Mouse (Mus musculus): Measurements from ENCODE around the gene Olfr548-ps1. TPM values are rescaled to one million over a fixed set of nuclear protein-coding genes. Genes with fewer than 3 reads are reported as not detected.
A peak's percentile ranks its signal among the peaks of the same experiment; 100 is the strongest.
"Not testable (repeated sequence)": the region's sequence is repeated elsewhere in the genome, so short reads cannot be mapped to it uniquely, and the experiment has no call there.

Olfr548-ps1 gene
- not detected in 2 replicates for polyA plus RNA-seq (2015; fragmentation: Nextera tagmentation; extraction: Ambion mirVana)

DNA sequence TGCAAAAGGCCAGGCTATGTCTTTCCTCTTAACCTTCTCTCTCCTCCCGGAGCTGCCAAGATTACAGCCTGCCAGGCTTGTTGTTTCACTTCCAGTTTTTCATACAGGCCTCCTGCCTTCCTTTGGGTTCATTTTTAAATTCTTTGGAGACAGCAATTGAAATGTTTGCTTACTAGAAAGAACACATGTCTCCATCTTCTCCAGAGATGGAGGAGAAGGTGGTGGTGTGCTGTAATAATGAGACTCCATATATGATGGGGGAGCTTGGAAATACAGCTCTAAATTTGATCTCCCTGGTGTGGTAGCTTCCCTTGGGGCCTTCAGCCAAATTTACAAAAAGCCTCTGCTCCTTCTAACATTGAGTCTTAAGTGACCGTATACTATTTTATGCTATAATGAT, at the start of gene Olfr548-ps1:
Gene Olfr548-ps1, plus strand, starts transcription at position 301 of the 400 bp plus-strand sequence.
- no peak within 1 kb of the TSS for H3K9ac ChIP-seq
- H3K9me3 ChIP-seq, result no peaks in the 10 kb centered on the region
- no peak within 1 kb of the TSS for H3K4me2 ChIP-seq
- 82% methylated on average over 2 of the region's 2 CpGs for WGBS
- no peak for ATAC-seq (ENCODE audit: insufficient number of reproducible peaks, low FRiP score, low TSS enrichment, low read depth)
- H3K4me3 ChIP-seq, result no peak within 1 kb of the TSS
- H3K27ac ChIP-seq, result no peak within 1 kb of the TSS
- no peaks in the 10 kb centered on the region for H3K36me3 ChIP-seq
- no peaks in the 10 kb centered on the region for H3K27me3 ChIP-seq
- no peaks in the 10 kb centered on the region for H3K4me1 ChIP-seq

- H3K27ac ChIP-seq; ATAC-seq (ENCODE audit: insufficient number of reproducible peaks, low FRiP score, low TSS enrichment, low read depth); H3K4me3 ChIP-seq; H3K9me3 ChIP-seq; H3K27me3 ChIP-seq; H3K4me1 ChIP-seq; H3K9ac ChIP-seq; H3K36me3 ChIP-seq; H3K4me2 ChIP-seq: not testable (repeated sequence)
- WGBS, result 52% methylated on average over 7 of the region's 7 CpGs
Observed at GRCm38 (mm10) chr7:102494416-102494815, 46.3 kb upstream of the Olfr548-ps1 start.

DNA sequence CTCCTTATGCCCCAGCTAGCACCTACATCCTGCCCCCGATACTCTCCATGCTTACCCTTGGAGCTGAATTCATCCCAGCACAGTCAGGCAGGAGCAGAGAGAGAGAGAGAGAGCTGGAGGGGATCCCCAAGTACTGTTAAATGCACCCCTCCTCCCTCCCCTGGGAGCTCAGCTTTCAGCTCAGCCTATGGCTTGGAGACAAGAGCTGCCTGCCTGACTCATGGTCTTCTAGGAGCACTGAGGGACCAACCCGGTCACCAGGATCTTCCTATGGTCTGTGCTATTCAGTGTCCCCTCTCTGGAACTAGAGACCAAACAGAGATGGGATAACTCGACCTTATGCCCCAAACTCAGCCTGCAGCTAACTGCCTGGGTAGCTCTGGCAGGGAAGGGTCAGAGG, 41.2 kb upstream of the Olfr548-ps1 start, which contains the start of gene Olfr545:
Gene Olfr545, minus strand, starts transcription at position 101 of the 400 bp plus-strand sequence.
- Histone ChIP-seq H3K27me3 (no peaks in the 10 kb centered on the region), H3K36me3 (no peaks in the 10 kb centered on the region), H3K4me2 (no peak within 1 kb of the TSS), H3K4me1 (no peaks in the 10 kb centered on the region), H3K9ac (no peak within 1 kb of the TSS), H3K9me3 (no peaks in the 10 kb centered on the region), H3K27ac (no peak within 1 kb of the TSS), H3K4me3 (no peak within 1 kb of the TSS)
- no peak for ATAC-seq (ENCODE audit: insufficient number of reproducible peaks, low FRiP score, low TSS enrichment, low read depth)
- 69% methylated on average over 3 of the region's 3 CpGs for WGBS

DNA sequence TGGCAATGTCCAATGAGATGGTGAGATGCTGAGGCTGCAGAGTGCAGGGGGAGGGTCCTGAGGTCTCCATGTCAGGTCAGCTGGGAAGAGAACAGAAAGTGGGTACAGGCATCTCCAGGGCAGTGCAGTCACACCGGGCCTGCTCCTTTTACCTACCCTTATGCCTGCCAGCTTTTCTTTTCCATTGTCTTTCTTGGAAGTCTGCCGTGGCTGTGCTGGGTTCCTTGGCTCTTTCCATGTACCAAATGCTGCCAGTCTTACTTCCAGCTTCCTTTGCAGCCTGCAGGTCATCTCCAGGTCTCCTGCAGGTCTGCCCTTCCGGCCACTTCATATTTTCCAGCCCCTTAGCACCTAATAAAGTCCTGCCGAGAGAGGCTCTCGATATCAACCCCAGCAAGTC, 38.7 kb upstream of the Olfr548-ps1 start:
- H3K4me1 ChIP-seq, result no peaks in the 10 kb centered on the region
- H3K27ac ChIP-seq, result no peak overlapping the region
- H3K4me2 ChIP-seq, result no peak overlapping the region
- H3K27me3 ChIP-seq, result no peaks in the 10 kb centered on the region
- WGBS, result 49% methylated on average over 5 of the region's 5 CpGs
- H3K9me3 ChIP-seq, result no peaks in the 10 kb centered on the region
- ATAC-seq (ENCODE audit: insufficient number of reproducible peaks, low FRiP score, low TSS enrichment, low read depth), result no peak
- no peak overlapping the region for H3K9ac ChIP-seq
- no peak overlapping the region for H3K4me3 ChIP-seq
- H3K36me3 ChIP-seq, result no peaks in the 10 kb centered on the region

GRCm38 (mm10) chr7:102506848-102507247, 33.8 kb upstream of the Olfr548-ps1 start:
- no peaks in the 10 kb centered on the region for H3K4me1 ChIP-seq
- no peak overlapping the region for H3K4me2 ChIP-seq
- no peaks in the 10 kb centered on the region for H3K36me3 ChIP-seq
- H3K9ac ChIP-seq, result no peak overlapping the region
- no peak for ATAC-seq (ENCODE audit: insufficient number of reproducible peaks, low FRiP score, low TSS enrichment, low read depth)
- no peaks in the 10 kb centered on the region for H3K9me3 ChIP-seq
- no peak overlapping the region for H3K4me3 ChIP-seq
- 47% methylated on average over 3 of the region's 3 CpGs for WGBS
- no peak overlapping the region for H3K27ac ChIP-seq
- peaks cover 7% of the 10 kb centered on the region; the same call in 1 of the 2 replicates for H3K27me3 ChIP-seq

- H3K4me1 ChIP-seq, result peaks cover 3% of the 10 kb centered on the region; the same call in 1 of the 2 replicates
- H3K4me2 ChIP-seq, result no peak overlapping the region
- no peak overlapping the region for H3K4me3 ChIP-seq
- no peak for ATAC-seq (ENCODE audit: insufficient number of reproducible peaks, low FRiP score, low TSS enrichment, low read depth)
- 89% methylated on average over 9 of the region's 9 CpGs for WGBS
- H3K36me3 ChIP-seq, result no peaks in the 10 kb centered on the region
- H3K9me3 ChIP-seq, result no peaks in the 10 kb centered on the region
- no peak overlapping the region for H3K9ac ChIP-seq
- H3K27ac ChIP-seq, result no peak overlapping the region
- H3K27me3 ChIP-seq, result peaks cover 13% of the 10 kb centered on the region; the same call in 1 of the 2 replicates
Observed at GRCm38 (mm10) chr7:102508066-102508465, 32.6 kb upstream of the Olfr548-ps1 start.

DNA sequence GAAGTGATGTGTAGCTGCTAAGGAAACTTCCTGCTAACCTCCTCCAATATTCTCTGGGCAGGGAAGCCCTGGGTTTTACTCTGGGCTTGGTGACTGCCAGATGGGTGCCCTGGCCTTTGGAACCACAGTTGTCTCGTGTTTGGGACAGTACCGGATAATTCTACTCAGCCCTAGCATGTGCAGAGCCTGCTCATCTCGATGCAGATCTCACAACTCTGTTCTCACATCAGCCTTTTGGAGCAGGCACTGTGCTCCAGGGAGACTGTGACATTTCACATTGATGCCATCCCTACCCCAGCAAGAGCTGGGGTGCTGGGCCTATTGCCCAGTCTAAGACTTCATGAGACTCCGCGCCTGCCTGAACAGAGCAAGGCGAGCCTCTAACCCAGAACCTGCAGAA, 32.0 kb upstream of the Olfr548-ps1 start:
- peaks cover 13% of the 10 kb centered on the region; the same call in 1 of the 2 replicates for H3K27me3 ChIP-seq
- no peaks in the 10 kb centered on the region for H3K36me3 ChIP-seq
- 79% methylated on average over 6 of the region's 6 CpGs for WGBS
- no peak for ATAC-seq (ENCODE audit: insufficient number of reproducible peaks, low FRiP score, low TSS enrichment, low read depth)
- no peak overlapping the region for H3K4me3 ChIP-seq
- no peak overlapping the region for H3K4me2 ChIP-seq
- no peak overlapping the region for H3K27ac ChIP-seq
- H3K4me1 ChIP-seq, result peaks cover 7% of the 10 kb centered on the region; the same call in 1 of the 2 replicates
- no peaks in the 10 kb centered on the region for H3K9me3 ChIP-seq
- H3K9ac ChIP-seq, result no peak overlapping the region

GRCm38 (mm10) chr7:102509726-102510125, 31.0 kb upstream of the Olfr548-ps1 start:
- no peak overlapping the region for H3K9ac ChIP-seq
- H3K36me3 ChIP-seq, result no peaks in the 10 kb centered on the region
- H3K4me1 ChIP-seq, result peaks cover 8% of the 10 kb centered on the region; the same call in 1 of the 2 replicates
- WGBS, result 64% methylated on average over 7 of the region's 7 CpGs
- H3K27ac ChIP-seq, result no peak overlapping the region
- no peak for ATAC-seq (ENCODE audit: insufficient number of reproducible peaks, low FRiP score, low TSS enrichment, low read depth)
- H3K4me2 ChIP-seq, result no peak overlapping the region
- no peak overlapping the region for H3K4me3 ChIP-seq
- H3K27me3 ChIP-seq, result peaks cover 22% of the 10 kb centered on the region
- no peaks in the 10 kb centered on the region for H3K9me3 ChIP-seq

DNA sequence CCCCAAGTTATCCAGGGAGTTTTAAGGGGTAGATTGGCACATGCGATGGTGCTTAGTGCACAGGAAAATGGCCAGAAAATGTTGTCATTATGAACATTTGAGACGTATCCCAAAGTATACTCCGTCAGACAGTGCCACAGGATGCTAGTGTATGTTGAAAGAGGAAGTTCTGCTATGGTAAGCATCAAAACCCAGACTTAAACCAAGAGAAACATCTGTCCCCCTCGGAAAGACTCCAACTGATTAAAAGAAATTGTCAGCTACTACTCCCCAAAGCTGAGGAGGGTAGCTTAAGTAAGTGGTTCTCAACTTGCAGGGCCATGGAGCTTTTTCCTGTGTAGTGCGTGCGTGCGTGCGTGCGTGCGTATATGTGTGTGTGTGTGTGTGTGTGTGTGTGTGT, 28.8 kb upstream of the Olfr548-ps1 start:
- H3K27me3 ChIP-seq, result peaks cover 25% of the 10 kb centered on the region
- H3K9me3 ChIP-seq, result no peaks in the 10 kb centered on the region
- WGBS, result 92% methylated on average over 10 of the region's 10 CpGs
- H3K4me2 ChIP-seq, result no peak overlapping the region
- H3K4me3 ChIP-seq, result no peak overlapping the region
- ATAC-seq (ENCODE audit: insufficient number of reproducible peaks, low FRiP score, low TSS enrichment, low read depth), result no peak
- H3K4me1 ChIP-seq, result peaks cover 17% of the 10 kb centered on the region
- H3K27ac ChIP-seq, result no peak overlapping the region
- H3K36me3 ChIP-seq, result no peaks in the 10 kb centered on the region
- H3K9ac ChIP-seq, result no peak overlapping the region

DNA sequence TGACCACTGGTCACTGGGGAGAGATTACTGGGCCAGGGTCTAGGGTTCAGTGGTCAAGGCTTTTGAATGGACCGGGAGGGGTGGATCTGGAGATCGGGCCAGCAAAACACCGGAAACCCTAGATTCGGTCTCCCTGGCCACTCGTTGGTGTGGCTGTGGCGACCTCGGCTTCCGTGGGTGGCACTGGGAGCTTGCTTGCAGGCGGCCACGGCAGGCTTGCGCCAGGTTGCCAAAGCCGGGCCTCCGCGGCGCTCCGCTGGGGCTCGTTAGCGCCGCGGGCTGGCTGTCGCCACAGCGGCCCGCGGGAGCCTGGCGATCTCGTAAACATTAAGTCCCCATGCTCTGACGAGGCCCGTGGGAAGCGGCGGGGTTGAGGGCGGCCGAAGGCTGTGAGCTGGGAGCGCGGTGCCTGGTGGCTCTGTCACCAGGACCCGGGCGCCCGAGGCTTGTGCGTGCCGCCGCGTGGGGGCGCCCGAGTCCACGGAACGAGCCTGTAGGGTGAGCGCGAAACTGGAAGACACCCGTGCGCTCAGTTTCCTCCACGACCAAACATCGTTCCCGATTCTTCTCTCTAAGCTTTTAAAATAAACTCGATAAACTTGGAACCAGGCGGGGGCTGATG, 27.8 kb upstream of the Olfr548-ps1 start:
- Histone ChIP-seq H3K4me3 (peak overlapping the region; percentile 47), H3K27ac (no peak overlapping the region), H3K9ac (peak overlapping the region; percentile 63), H3K9me3 (no peaks in the 10 kb centered on the region), H3K36me3 (no peaks in the 10 kb centered on the region), H3K4me1 (peaks cover 22% of the 10 kb centered on the region), H3K4me2 (peak overlapping the region; percentile 96), H3K27me3 (peaks cover 25% of the 10 kb centered on the region)
- under 1% methylated on average over 54 of the region's 54 CpGs for WGBS
- peak; percentile 60; the same call in 1 of the 2 replicates for ATAC-seq (ENCODE audit: insufficient number of reproducible peaks, low FRiP score, low TSS enrichment, low read depth)

DNA sequence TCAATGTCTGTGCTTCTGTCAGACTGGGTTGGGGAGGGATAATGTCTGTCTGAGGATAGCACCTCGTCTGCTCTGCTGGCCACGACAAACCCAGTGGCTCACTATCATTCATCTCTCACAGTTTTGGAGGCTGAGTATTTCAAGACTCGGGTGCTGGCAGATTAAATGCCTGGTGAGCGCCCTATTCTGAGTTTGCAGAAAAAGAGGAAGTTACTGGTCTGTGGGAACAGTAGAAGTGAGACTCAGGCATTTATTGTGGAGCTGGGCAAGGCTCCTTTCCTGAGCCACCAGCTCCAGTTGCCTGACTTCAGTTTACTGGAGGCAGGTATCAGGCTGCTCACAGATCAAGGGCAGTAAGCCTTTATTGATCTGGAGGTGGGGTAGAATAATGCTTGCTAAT, 26.6 kb upstream of the Olfr548-ps1 start:
- peaks cover 22% of the 10 kb centered on the region for H3K4me1 ChIP-seq
- no peak overlapping the region for H3K4me2 ChIP-seq
- WGBS, result 60% methylated on average over 4 of the region's 4 CpGs
- no peak overlapping the region for H3K27ac ChIP-seq
- no peak overlapping the region for H3K4me3 ChIP-seq
- H3K9me3 ChIP-seq, result no peaks in the 10 kb centered on the region
- H3K27me3 ChIP-seq, result peaks cover 25% of the 10 kb centered on the region
- no peak overlapping the region for H3K9ac ChIP-seq
- H3K36me3 ChIP-seq, result no peaks in the 10 kb centered on the region
- ATAC-seq (ENCODE audit: insufficient number of reproducible peaks, low FRiP score, low TSS enrichment, low read depth), result no peak

- WGBS, result 40% methylated on average over 10 of the region's 10 CpGs
- peak; percentile 41; the same call in 1 of the 2 replicates for ATAC-seq (ENCODE audit: insufficient number of reproducible peaks, low FRiP score, low TSS enrichment, low read depth)
- Histone ChIP-seq H3K9ac (no peak overlapping the region), H3K27ac (no peak overlapping the region), H3K4me1 (peaks cover 22% of the 10 kb centered on the region), H3K4me3 (no peak overlapping the region), H3K36me3 (no peaks in the 10 kb centered on the region), H3K27me3 (peaks cover 21% of the 10 kb centered on the region), H3K9me3 (no peaks in the 10 kb centered on the region), H3K4me2 (no peak overlapping the region)
Observed at GRCm38 (mm10) chr7:102516261-102517050, 24.2 kb upstream of the Olfr548-ps1 start.

Data from limb, embryonic 15.5 days (tissue).